ENCODE assay signal across 13 mouse cellular contexts in genomic region chr2:166012145-166012544, GRCm38 (mm10). TPM values are rescaled to one million over a fixed set of nuclear protein-coding genes. Genes with fewer than 3 reads are reported as not detected.
A peak's percentile ranks its signal among the peaks of the same experiment; 100 is the strongest.
DNase-seq lines count a peak whose midpoint lies in the region; ATAC-seq lines count a peak whose summit lies in the region.
"Had no signal": no experiment of that assay in that cellular context is flagged by ENCODE, and none has a peak within 500 bp of the region (broad histone marks: within the 10 kb centered on the region; RNA-seq: fewer than 3 reads in every experiment).

No protein-coding gene starts in this region.

- H3K36me3 ChIP-seq in heart, embryonic 11.5 days (ENCODE audit: control insufficient read depth, insufficient read depth, low read length): no peaks in the 10 kb centered on the region
- no peaks in the 10 kb centered on the region for H3K36me3 ChIP-seq in midbrain, embryonic 13.5 days
- no peaks in the 10 kb centered on the region; the same call in 1 of the 2 replicates for H3K36me3 ChIP-seq in midbrain, embryonic 11.5 days (ENCODE audit: control insufficient read depth, insufficient read depth, low read length)
- H3K36me3 ChIP-seq in limb, embryonic 15.5 days: no peaks in the 10 kb centered on the region
- H3K36me3 ChIP-seq in stomach, embryonic 14.5 days (ENCODE audit: control insufficient read depth, insufficient read depth, low read length): no peaks in the 10 kb centered on the region

- peak overlapping the region; percentile 43 for H3K4me2 ChIP-seq in heart, embryonic 11.5 days
- H3K4me2 ChIP-seq in midbrain, embryonic 13.5 days (replicated peaks): no peak overlapping the region
- no peak overlapping the region for H3K4me2 ChIP-seq in midbrain, embryonic 11.5 days
- H3K4me2 ChIP-seq in limb, embryonic 15.5 days: no peak overlapping the region
- H3K4me2 ChIP-seq in stomach, embryonic 14.5 days (replicated peaks; ENCODE audit: low read depth, low read length): no peak overlapping the region
- H3K4me2 ChIP-seq: forebrain, embryonic 13.5 days; midbrain, embryonic 12.5 days had no signal

- peak overlapping the region; percentile 11; the same call in 1 of the 2 replicates for H3K27ac ChIP-seq in heart, embryonic 11.5 days (ENCODE audit: low read depth, low read length)
- H3K27ac ChIP-seq in midbrain, embryonic 13.5 days: peak overlapping the region; percentile 16; the same call in 1 of the 2 replicates
- no peak overlapping the region for H3K27ac ChIP-seq in midbrain, embryonic 11.5 days (ENCODE audit: low read depth, low read length)
- H3K27ac ChIP-seq in limb, embryonic 15.5 days: peak overlapping the region; percentile 44; the same call in 1 of the 2 replicates
- peak overlapping the region; percentile 44 for H3K27ac ChIP-seq in stomach, embryonic 14.5 days (ENCODE audit: low read length)
- H3K27ac ChIP-seq: forebrain, embryonic 13.5 days had no signal

- no peaks in the 10 kb centered on the region for H3K27me3 ChIP-seq in heart, embryonic 11.5 days (ENCODE audit: control insufficient read depth, insufficient read depth, low read length)
- no peaks in the 10 kb centered on the region for H3K27me3 ChIP-seq in midbrain, embryonic 13.5 days
- no peaks in the 10 kb centered on the region for H3K27me3 ChIP-seq in midbrain, embryonic 11.5 days (ENCODE audit: control insufficient read depth, insufficient read depth, low read length)
- H3K27me3 ChIP-seq in limb, embryonic 15.5 days: no peaks in the 10 kb centered on the region
- no peaks in the 10 kb centered on the region for H3K27me3 ChIP-seq in stomach, embryonic 14.5 days (ENCODE audit: control insufficient read depth, insufficient read depth, low read length)
- H3K27me3 ChIP-seq: forebrain, embryonic 13.5 days; midbrain, embryonic 12.5 days had no signal

- no peaks in the 10 kb centered on the region for H3K9me3 ChIP-seq in heart, embryonic 11.5 days (replicated peaks; ENCODE audit: control insufficient read depth, low read length)
- H3K9me3 ChIP-seq in midbrain, embryonic 13.5 days: no peaks in the 10 kb centered on the region
- H3K9me3 ChIP-seq in midbrain, embryonic 11.5 days (ENCODE audit: control insufficient read depth, low read length): no peaks in the 10 kb centered on the region
- H3K9me3 ChIP-seq in limb, embryonic 15.5 days: no peaks in the 10 kb centered on the region
- no peaks in the 10 kb centered on the region for H3K9me3 ChIP-seq in stomach, embryonic 14.5 days (ENCODE audit: control insufficient read depth, low read depth, low read length)
- H3K9me3 ChIP-seq: forebrain, embryonic 13.5 days; midbrain, embryonic 12.5 days had no signal

- WGBS in heart, embryonic 11.5 days (ENCODE audit: insufficient replicate concordance): 26% methylated on average over 2 of the region's 2 CpGs
- 55% methylated on average over 2 of the region's 2 CpGs for whole genome bisulfite sequencing in midbrain, embryonic 13.5 days
- WGBS in midbrain, embryonic 11.5 days: 61% methylated on average over 2 of the region's 2 CpGs
- whole genome bisulfite sequencing in limb, embryonic 15.5 days: 67% methylated on average over 2 of the region's 2 CpGs
- 57% methylated on average over 2 of the region's 2 CpGs for WGBS in stomach, embryonic 14.5 days

- no peak for ATAC-seq in heart, embryonic 11.5 days (replicated peaks; ENCODE audit: insufficient number of reproducible peaks, low FRiP score, low TSS enrichment)
- ATAC-seq in midbrain, embryonic 13.5 days: no peak
- ATAC-seq in midbrain, embryonic 11.5 days (ENCODE audit: low FRiP score): no peak
- ATAC-seq in limb, embryonic 15.5 days (ENCODE audit: insufficient number of reproducible peaks, low FRiP score, low TSS enrichment, low read depth): no peak
- ATAC-seq in stomach, embryonic 14.5 days (ENCODE audit: insufficient number of reproducible peaks, insufficient read depth, low FRiP score, low read depth): no peak
- ATAC-seq: forebrain, embryonic 13.5 days; inflammation-experienced regulatory T-cells, adult 6 months had no signal

- no peak for DNase-seq in heart, adult 8-10 months (ENCODE audit: low spot score)
- no peak for DNase-seq in midbrain, embryonic 11.5 days (ENCODE audit: low spot score, missing footprints)
- DNase-seq in retina, embryonic 14.5 days (ENCODE audit: low spot score): no peak
- DNase-seq in cerebellum, adult 11-12 months: no peak
- DNase-seq: adrenal gland, adult 8-10 months; thymus, adult 2 months had no signal

- no peak overlapping the region for H3K4me3 ChIP-seq in heart, embryonic 11.5 days (ENCODE audit: low read depth, low read length)
- no peak overlapping the region for H3K4me3 ChIP-seq in midbrain, embryonic 13.5 days (replicated peaks)
- H3K4me3 ChIP-seq in midbrain, embryonic 11.5 days (ENCODE audit: low read depth, low read length): no peak overlapping the region
- no peak overlapping the region for H3K4me3 ChIP-seq in limb, embryonic 15.5 days
- H3K4me3 ChIP-seq in stomach, embryonic 14.5 days (ENCODE audit: low read depth, low read length): no peak overlapping the region
- H3K4me3 ChIP-seq: forebrain, embryonic 13.5 days; midbrain, embryonic 12.5 days had no signal

- H3K4me1 ChIP-seq in heart, embryonic 11.5 days (ENCODE audit: control insufficient read depth, insufficient read depth, low read length): peaks cover 38% of the 10 kb centered on the region
- peaks cover 39% of the 10 kb centered on the region for H3K4me1 ChIP-seq in midbrain, embryonic 13.5 days (replicated peaks)
- peaks cover 16% of the 10 kb centered on the region for H3K4me1 ChIP-seq in midbrain, embryonic 11.5 days (ENCODE audit: control insufficient read depth, insufficient read depth, low read length)
- H3K4me1 ChIP-seq in limb, embryonic 15.5 days: peaks cover 32% of the 10 kb centered on the region
- H3K4me1 ChIP-seq in stomach, embryonic 14.5 days (ENCODE audit: control insufficient read depth, insufficient read depth, low read length): peaks cover 35% of the 10 kb centered on the region

- H3K9ac ChIP-seq in heart, embryonic 11.5 days (ENCODE audit: low read depth, low read length): no peak overlapping the region
- H3K9ac ChIP-seq in midbrain, embryonic 13.5 days (replicated peaks): no peak overlapping the region
- H3K9ac ChIP-seq in midbrain, embryonic 11.5 days (ENCODE audit: low read length): no peak overlapping the region
- H3K9ac ChIP-seq in limb, embryonic 15.5 days: no peak overlapping the region
- H3K9ac ChIP-seq in stomach, embryonic 14.5 days (replicated peaks; ENCODE audit: low read depth, low read length): no peak overlapping the region
- H3K9ac ChIP-seq: forebrain, embryonic 13.5 days; midbrain, embryonic 12.5 days had no signal

RNA-seq across cellular contexts. Expression of gene Ncoa3, which starts 19.7 kb away (rescaled TPM):
- polyA plus RNA-seq in heart, embryonic 11.5 days (2014; fragmentation: Nextera tagmentation; extraction: Ambion mirVana): 14.2 and 15.6 TPM in 2 replicates
- 10 to 100 TPM; 24.3 to 30.2 (median 28.7) TPM for total RNA-seq in heart, adult 8-10 months (2022)
- polyA plus RNA-seq in midbrain, embryonic 13.5 days (2015; fragmentation: Nextera tagmentation; extraction: Ambion mirVana): 14.3 and 14.4 TPM in 2 replicates
- 16.1 and 17.4 TPM in 2 replicates for polyA plus RNA-seq in midbrain, embryonic 11.5 days (2014; fragmentation: Nextera tagmentation; extraction: Ambion mirVana)
- 15.4 and 16.2 TPM in 2 replicates for polyA plus RNA-seq in limb, embryonic 15.5 days (2015; fragmentation: Nextera tagmentation; extraction: Ambion mirVana)
- polyA plus RNA-seq in stomach, embryonic 14.5 days (2014; fragmentation: Nextera tagmentation; extraction: Ambion mirVana): 22.8 and 25.7 TPM in 2 replicates
